Mouse (Mus musculus) olfactory bulb, adult 2 months (tissue): ENCODE data around the gene Kcnk4.

Source experiments
- CTCF ChIP-seq: fragments of 200-500 bp; IDR thresholded peaks from 2 replicates; pipeline ENCODE4 v1.5.1; 2012; ENCODE audit warnings: low read depth, mild to moderate bottlenecking, low read length, moderate library complexity; ENCODE audit not compliant: insufficient read depth
- POLR2A ChIP-seq: fragments of 200-500 bp; IDR thresholded peaks from 2 replicates; pipeline ENCODE4 v1.6.1; 2012; ENCODE audit warnings: mild to moderate bottlenecking, low read depth, low read length, moderate library complexity; ENCODE audit not compliant: insufficient read depth

- TF ChIP-seq CTCF (no peak), POLR2A (no peak)
These were observed 9.1 kb downstream of the Kcnk4 start, which contains the start of gene Catsperz for GRCm38 (mm10) chr19:6925307-6925573.
